Mouse (Mus musculus): ENCODE data around the gene Smoc2. TPM values are rescaled to one million over a fixed set of nuclear protein-coding genes. Genes with fewer than 3 reads are reported as not detected.

Smoc2 gene
- polyA plus RNA-seq, 1 experiment from 2014 or later = 40.0 TPM

DNA sequence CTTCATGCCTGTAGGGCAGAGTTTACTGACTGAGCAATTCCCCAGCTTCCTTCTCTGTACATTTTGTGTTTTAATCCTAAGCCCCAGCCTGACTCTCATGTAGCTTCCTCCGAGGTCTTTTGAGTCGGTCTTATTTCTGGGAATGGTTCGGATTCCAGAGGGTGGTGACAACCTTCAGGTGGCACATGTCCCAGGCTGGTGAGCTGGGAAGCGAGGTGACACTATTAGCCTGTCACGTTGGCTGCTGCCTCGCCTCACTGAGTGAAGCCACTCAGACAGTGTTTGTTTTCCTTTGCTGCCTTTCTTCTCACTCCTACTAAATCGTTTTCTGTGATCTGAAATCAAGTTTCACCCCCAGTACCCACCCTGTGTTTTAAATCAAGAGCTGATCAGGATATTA is 102.2 kb downstream of the Smoc2 start:
- no peaks in the 10 kb centered on the region for H3K9me3 ChIP-seq (ENCODE audit: low read length)
- H3K9ac ChIP-seq (replicated peaks) = no peak overlapping the region
- no peak for TF ChIP-seq EP300 (IDR thresholded peaks at IDR 0.05; ENCODE audit: low read depth)
- DNase-seq (no peak), ATAC-seq (no peak)
- 40% methylated on average over 7 of the region's 7 CpGs for WGBS (ENCODE audit: insufficient replicate concordance)
- H3K27ac ChIP-seq (ENCODE audit: low read depth) = no peak overlapping the region
- H3K4me1 ChIP-seq (ENCODE audit: insufficient read depth) = peaks cover under 1% of the 10 kb centered on the region; the same call in 1 of the 2 replicates
- H3K4me2 ChIP-seq (ENCODE audit: low read depth, low read length) = no peak overlapping the region
- no peaks in the 10 kb centered on the region for H3K27me3 ChIP-seq (ENCODE audit: insufficient read depth, low read length)
- no peak overlapping the region for H3K4me3 ChIP-seq (ENCODE audit: low read depth, low read length)
- H3K36me3 ChIP-seq (replicated peaks; ENCODE audit: insufficient read depth, low read length) = no peaks in the 10 kb centered on the region

DNA sequence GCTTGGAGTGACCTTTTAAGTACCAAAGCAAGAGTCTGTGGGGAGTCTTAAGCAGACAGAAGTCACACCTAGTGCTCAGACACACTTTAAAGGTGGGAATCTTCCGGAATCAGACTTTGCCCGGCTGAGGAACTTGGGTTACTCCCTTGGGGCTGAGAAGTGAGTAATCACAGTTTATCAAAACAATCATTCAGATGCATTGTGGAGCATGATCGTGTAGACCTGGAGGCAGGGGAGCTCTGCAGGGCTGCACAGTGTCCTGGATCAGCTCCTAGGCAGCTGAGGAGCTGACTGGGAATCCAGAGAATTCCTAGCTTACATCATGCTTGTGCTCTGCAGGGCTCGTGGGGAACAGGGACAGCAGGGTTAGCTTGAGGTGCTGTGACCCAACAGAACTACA is 104.7 kb downstream of the Smoc2 start:
- H3K9ac ChIP-seq (replicated peaks) = no peak overlapping the region
- H3K9me3 ChIP-seq (ENCODE audit: low read length) = no peaks in the 10 kb centered on the region
- no peak for TF ChIP-seq CTCF (IDR thresholded peaks at IDR 0.05; ENCODE audit: low read depth)
- no peak for TF ChIP-seq EP300 (IDR thresholded peaks at IDR 0.05; ENCODE audit: low read depth)
- H3K4me2 ChIP-seq (ENCODE audit: low read depth, low read length) = no peak overlapping the region
- H3K4me1 ChIP-seq (ENCODE audit: insufficient read depth) = no peaks in the 10 kb centered on the region
- WGBS (ENCODE audit: insufficient replicate concordance) = 71% methylated on average over 4 of the region's 4 CpGs
- H3K27me3 ChIP-seq (ENCODE audit: insufficient read depth, low read length) = no peaks in the 10 kb centered on the region
- no peaks in the 10 kb centered on the region for H3K36me3 ChIP-seq (replicated peaks; ENCODE audit: insufficient read depth, low read length)
- no peak overlapping the region for H3K4me3 ChIP-seq (ENCODE audit: low read depth, low read length)
- no peak overlapping the region for H3K27ac ChIP-seq (ENCODE audit: low read depth)
- ATAC-seq (no peak), DNase-seq (no peak)

DNA sequence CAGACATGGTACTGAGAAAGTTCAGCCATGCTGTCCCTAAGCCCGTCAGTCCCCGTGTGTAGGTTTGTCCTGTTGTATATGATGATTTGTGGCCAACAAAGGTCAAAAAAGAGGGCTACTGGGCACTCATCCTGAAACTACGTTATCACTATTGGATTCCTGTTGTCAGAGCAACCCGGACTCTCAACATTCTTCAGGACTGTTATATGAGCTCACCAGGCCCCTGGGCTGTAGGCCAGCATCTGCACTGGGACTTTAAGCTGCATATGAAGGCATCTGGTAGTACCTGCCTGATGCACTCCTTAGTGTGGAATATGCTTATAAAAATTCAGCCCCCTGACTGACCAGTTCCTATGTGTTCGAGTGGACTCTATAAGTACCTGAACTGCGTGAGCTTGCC is 105.7 kb downstream of the Smoc2 start:
- no peak overlapping the region for H3K4me2 ChIP-seq (ENCODE audit: low read depth, low read length)
- no peak for TF ChIP-seq EP300 (IDR thresholded peaks at IDR 0.05; ENCODE audit: low read depth)
- no peaks in the 10 kb centered on the region for H3K36me3 ChIP-seq (replicated peaks; ENCODE audit: insufficient read depth, low read length)
- no peak for DNase-seq
- no peak for ATAC-seq
- no peak overlapping the region for H3K4me3 ChIP-seq (ENCODE audit: low read depth, low read length)
- no peaks in the 10 kb centered on the region for H3K4me1 ChIP-seq (ENCODE audit: insufficient read depth)
- WGBS (ENCODE audit: insufficient replicate concordance) = 73% methylated on average over 6 of the region's 6 CpGs
- no peak overlapping the region for H3K27ac ChIP-seq (ENCODE audit: low read depth)
- H3K9ac ChIP-seq (replicated peaks) = no peak overlapping the region
- H3K27me3 ChIP-seq (ENCODE audit: insufficient read depth, low read length) = no peaks in the 10 kb centered on the region
- no peaks in the 10 kb centered on the region for H3K9me3 ChIP-seq (ENCODE audit: low read length)

DNA sequence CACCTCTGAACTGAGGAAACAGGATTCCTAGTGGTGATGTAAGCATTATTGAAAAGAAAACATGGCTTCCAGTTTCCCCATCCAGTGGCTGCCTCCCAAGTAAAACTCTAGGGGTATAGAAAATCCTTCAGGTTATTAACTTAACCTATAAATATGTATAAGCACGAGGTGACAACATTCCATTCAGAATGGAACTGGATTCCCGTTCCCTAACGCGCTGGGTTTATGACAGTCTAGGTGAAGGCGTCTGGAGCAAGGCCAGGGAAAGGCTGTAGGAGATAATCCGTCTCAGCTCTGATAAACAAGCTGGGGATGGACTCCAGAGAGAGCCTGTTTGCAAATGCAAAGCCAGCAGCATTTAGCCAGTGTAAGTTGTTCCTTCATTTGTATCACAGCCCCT is 108.0 kb downstream of the Smoc2 start:
- TF ChIP-seq EP300 (IDR thresholded peaks at IDR 0.05; ENCODE audit: low read depth) = no peak
- no peak for TF ChIP-seq CTCF (IDR thresholded peaks at IDR 0.05; ENCODE audit: low read depth)
- Histone ChIP-seq H3K4me2 (ENCODE audit: low read depth, low read length) (no peak overlapping the region), H3K36me3 (replicated peaks; ENCODE audit: insufficient read depth, low read length) (no peaks in the 10 kb centered on the region), H3K9ac (replicated peaks) (no peak overlapping the region), H3K4me1 (ENCODE audit: insufficient read depth) (no peaks in the 10 kb centered on the region), H3K4me3 (ENCODE audit: low read depth, low read length) (no peak overlapping the region), H3K27ac (ENCODE audit: low read depth) (no peak overlapping the region), H3K9me3 (ENCODE audit: low read length) (no peaks in the 10 kb centered on the region), H3K27me3 (ENCODE audit: insufficient read depth, low read length) (no peaks in the 10 kb centered on the region)
- WGBS (ENCODE audit: insufficient replicate concordance) = 59% methylated on average over 6 of the region's 6 CpGs
- ATAC-seq = no peak
- no peak for DNase-seq

DNA sequence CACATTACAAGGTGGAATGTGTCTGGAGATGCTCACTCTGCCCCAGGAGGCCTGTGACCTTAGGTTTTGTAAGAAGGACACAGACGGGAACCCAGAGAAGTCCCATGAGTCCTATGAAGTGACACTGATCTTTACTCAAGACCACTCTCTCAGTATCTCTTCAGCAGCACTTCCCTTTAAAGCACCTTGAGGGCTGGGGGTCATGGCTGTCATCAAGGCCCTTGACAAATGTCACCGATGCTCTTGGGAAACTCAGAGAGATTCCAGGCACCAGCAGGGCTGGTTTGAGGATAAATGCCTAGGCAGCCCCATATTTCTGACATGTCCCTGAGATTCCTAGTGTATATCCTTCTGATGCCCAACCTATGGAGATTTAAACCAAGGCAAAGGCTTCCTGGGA is 113.1 kb downstream of the Smoc2 start:
- DNase-seq (no peak), ATAC-seq (no peak)
- 64% methylated on average over 2 of the region's 2 CpGs for WGBS (ENCODE audit: insufficient replicate concordance)
- Histone ChIP-seq H3K27me3 (ENCODE audit: insufficient read depth, low read length) (no peaks in the 10 kb centered on the region), H3K4me3 (ENCODE audit: low read depth, low read length) (no peak overlapping the region), H3K36me3 (replicated peaks; ENCODE audit: insufficient read depth, low read length) (no peaks in the 10 kb centered on the region), H3K27ac (ENCODE audit: low read depth) (no peak overlapping the region), H3K9ac (replicated peaks) (no peak overlapping the region), H3K4me1 (ENCODE audit: insufficient read depth) (no peaks in the 10 kb centered on the region), H3K4me2 (ENCODE audit: low read depth, low read length) (no peak overlapping the region), H3K9me3 (ENCODE audit: low read length) (no peaks in the 10 kb centered on the region; the same call in 1 of the 2 replicates)
- TF ChIP-seq EP300 (IDR thresholded peaks at IDR 0.05; ENCODE audit: low read depth) (no peak), CTCF (IDR thresholded peaks at IDR 0.05; ENCODE audit: low read depth) (no peak)

DNA sequence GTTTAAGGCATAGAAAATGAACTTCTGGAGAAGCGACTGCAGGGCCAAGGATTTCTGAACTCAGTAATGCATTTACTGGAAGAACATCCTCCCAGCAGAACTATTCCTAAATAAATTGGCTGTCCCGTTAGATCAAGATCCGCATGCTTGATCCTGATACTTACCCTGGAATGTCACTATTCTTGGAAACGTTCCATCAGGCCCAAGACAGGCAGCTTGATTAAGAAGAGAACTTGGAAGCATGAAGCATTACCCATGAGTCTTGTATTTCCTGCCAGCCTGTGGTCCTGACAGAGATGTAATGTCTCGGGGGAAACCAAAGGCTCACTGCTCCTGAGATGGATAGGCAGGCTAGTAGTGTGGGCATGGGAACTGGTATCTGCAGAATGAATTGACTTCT is 115.6 kb downstream of the Smoc2 start:
- DNase-seq = no peak
- no peak for ATAC-seq
- Histone ChIP-seq H3K9ac (replicated peaks) (no peak overlapping the region), H3K4me3 (ENCODE audit: low read depth, low read length) (no peak overlapping the region), H3K27ac (ENCODE audit: low read depth) (no peak overlapping the region), H3K27me3 (ENCODE audit: insufficient read depth, low read length) (no peaks in the 10 kb centered on the region), H3K4me1 (ENCODE audit: insufficient read depth) (no peaks in the 10 kb centered on the region), H3K9me3 (ENCODE audit: low read length) (no peaks in the 10 kb centered on the region; the same call in 1 of the 2 replicates), H3K4me2 (ENCODE audit: low read depth, low read length) (no peak overlapping the region), H3K36me3 (replicated peaks; ENCODE audit: insufficient read depth, low read length) (no peaks in the 10 kb centered on the region)
- 67% methylated on average over 5 of the region's 5 CpGs for WGBS (ENCODE audit: insufficient replicate concordance)
- TF ChIP-seq EP300 (IDR thresholded peaks at IDR 0.05; ENCODE audit: low read depth) (no peak), CTCF (IDR thresholded peaks at IDR 0.05; ENCODE audit: low read depth) (no peak)

DNA sequence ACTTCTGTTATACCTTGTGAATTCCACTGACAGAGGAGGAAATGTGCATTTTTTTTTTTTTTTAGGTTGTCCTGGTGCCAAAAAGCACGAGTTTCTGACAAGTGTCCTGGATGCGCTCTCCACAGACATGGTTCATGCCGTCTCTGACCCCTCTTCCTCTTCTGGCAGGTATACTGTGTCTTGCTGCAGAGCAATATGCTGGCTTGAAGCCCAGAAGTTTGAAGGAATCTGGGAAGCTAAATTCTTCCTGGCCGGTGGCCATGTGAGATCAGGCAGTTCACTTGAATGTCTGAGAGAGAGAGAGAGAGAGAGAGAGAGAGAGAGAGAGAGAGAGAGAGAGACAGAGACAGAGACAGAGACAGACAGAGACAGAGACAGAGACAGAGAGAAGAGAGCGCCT is 118.2 kb downstream of the Smoc2 start:
- Histone ChIP-seq H3K27me3 (ENCODE audit: insufficient read depth, low read length) (no peaks in the 10 kb centered on the region), H3K4me3 (ENCODE audit: low read depth, low read length) (no peak overlapping the region), H3K27ac (ENCODE audit: low read depth) (no peak overlapping the region), H3K4me2 (ENCODE audit: low read depth, low read length) (no peak overlapping the region), H3K4me1 (ENCODE audit: insufficient read depth) (no peaks in the 10 kb centered on the region), H3K9me3 (ENCODE audit: low read length) (no peaks in the 10 kb centered on the region; the same call in 1 of the 2 replicates), H3K36me3 (replicated peaks; ENCODE audit: insufficient read depth, low read length) (no peaks in the 10 kb centered on the region), H3K9ac (replicated peaks) (no peak overlapping the region)
- 72% methylated on average over 5 of the region's 5 CpGs for WGBS (ENCODE audit: insufficient replicate concordance)
- ATAC-seq = no peak
- TF ChIP-seq EP300 (IDR thresholded peaks at IDR 0.05; ENCODE audit: low read depth) = no peak
- TF ChIP-seq CTCF (IDR thresholded peaks at IDR 0.05; ENCODE audit: low read depth) = no peak
- DNase-seq = no peak
